Mouse (Mus musculus): ENCODE measurements around the gene Samd4b.

GRCm38 (mm10) chr7:28353267-28353666 is 244.7 kb downstream of the Samd4b start:
- TF ChIP-seq CTCF (IDR thresholded peaks at IDR 0.05; ENCODE audit: low read depth, low read length), result no peak
- no peak for TF ChIP-seq TAL1 (conservative IDR thresholded peaks at IDR 0.05; ENCODE audit: low read depth, low read length)
- TF ChIP-seq GATA1 (IDR thresholded peaks at IDR 0.05; ENCODE audit: borderline replicate concordance, low read length), result no peak
